Mouse (Mus musculus) myocyte (in vitro differentiated cells): Measurements from ENCODE around the gene Arntl.

Source experiments
- CEBPB ChIP-seq: IDR thresholded peaks from 2 replicates; pipeline ENCODE4 v1.6.1; 2011; ENCODE audit warnings: mild to moderate bottlenecking, moderate library complexity; ENCODE audit not compliant: poor library complexity, insufficient read depth, severe bottlenecking
- E2F4 ChIP-seq: IDR thresholded peaks from one replicate; pipeline ENCODE4 v1.6.1; 2011; ENCODE audit warnings: mild to moderate bottlenecking, control low read depth, moderate library complexity; ENCODE audit not compliant: insufficient read depth
- MYOD1 ChIP-seq, 3 experiments: IDR thresholded peaks; one replicate each; pipeline ENCODE4 v1.6.1; 2011; ENCODE audit warnings: control low read depth in 2 of 3, low read depth in 2 of 3, mild to moderate bottlenecking in 2 of 3, moderate library complexity in 1 of 3; ENCODE audit not compliant: insufficient read length in 2 of 3, control insufficient read depth in 1 of 3
- MYOG ChIP-seq, 3 experiments: IDR thresholded peaks; one replicate each; pipeline ENCODE4 v1.6.1; 2011; ENCODE audit warnings: control low read depth in 2 of 3, low read depth in 2 of 3, mild to moderate bottlenecking in 2 of 3; ENCODE audit not compliant: insufficient read length in 2 of 3, control insufficient read depth in 1 of 3, insufficient read depth in 1 of 3
- POLR2A ChIP-seq: IDR thresholded peaks from one replicate; pipeline ENCODE4 v1.6.1; 2011; ENCODE audit warnings: low read depth, mild to moderate bottlenecking, control low read depth, moderate library complexity; ENCODE audit not compliant: insufficient read length
- POLR2AphosphoS2 ChIP-seq: IDR thresholded peaks from one replicate; pipeline ENCODE4 v1.6.1; 2011; ENCODE audit warnings: low read depth, control low read depth; ENCODE audit not compliant: insufficient read length
- REST ChIP-seq: IDR thresholded peaks from one replicate; pipeline ENCODE4 v1.6.1; 2011; ENCODE audit warnings: mild to moderate bottlenecking, control low read depth, moderate library complexity; ENCODE audit not compliant: insufficient read depth, insufficient read length
- TCF12 ChIP-seq: IDR thresholded peaks from one replicate; pipeline ENCODE4 v1.6.1; 2011; ENCODE audit warnings: mild to moderate bottlenecking, control low read depth; ENCODE audit not compliant: poor library complexity, insufficient read depth, severe bottlenecking
- USF1 ChIP-seq: IDR thresholded peaks from one replicate; pipeline ENCODE4 v1.6.1; 2011; ENCODE audit warnings: low read depth, mild to moderate bottlenecking, control low read depth, moderate library complexity

- no peak for TF ChIP-seq POLR2A
- no peak for TF ChIP-seq E2F4
- TF ChIP-seq REST, result no peak
- TF ChIP-seq CEBPB, result no peak
- no peak for TF ChIP-seq MYOG (IDR thresholded peaks at IDR 0.05; ENCODE audit: control insufficient read depth in 1 of 3, insufficient read depth in 1 of 3, insufficient read length in 2 of 3, low read depth in 2 of 3)
- TF ChIP-seq USF1, result no peak
- no peak for TF ChIP-seq POLR2AphosphoS2
- no peak for TF ChIP-seq MYOD1 (IDR thresholded peaks at IDR 0.05; ENCODE audit: control insufficient read depth in 1 of 3, insufficient read length in 2 of 3, low read depth in 2 of 3)
- no peak for TF ChIP-seq TCF12
Observed at GRCm38 (mm10) chr7:113347271-113347670, 140.0 kb downstream of the Arntl start.
